Mouse (Mus musculus): ENCODE measurements around the gene Bend4. TPM values are rescaled to one million over a fixed set of nuclear protein-coding genes. Genes with fewer than 3 reads are reported as not detected.
A peak's percentile ranks its signal among the peaks of the same experiment; 100 is the strongest.

Gene Bend4
- total RNA-seq (2014; rRNA removed; ENCODE audit: low replicate concordance) (11.2 and 13.3 TPM in 2 replicates), polyA plus RNA-seq (2015; fragmentation: Nextera tagmentation; extraction: Ambion mirVana) (5.8 and 6.8 TPM in 2 replicates)

- H3K4me2 ChIP-seq (ENCODE audit: low read depth, low read length) = peak within 1 kb of the TSS; percentile 94
- H3K4me1 ChIP-seq (ENCODE audit: control insufficient read depth, insufficient read depth) = peaks cover 3% of the 10 kb centered on the region; the same call in 1 of the 2 replicates
- peak; percentile 82 for ATAC-seq (ENCODE audit: insufficient read depth, low read depth)
- H3K9me3 ChIP-seq (replicated peaks; ENCODE audit: control insufficient read depth, low read length) = no peaks in the 10 kb centered on the region
- peaks cover 8% of the 10 kb centered on the region; the same call in 1 of the 2 replicates for H3K27me3 ChIP-seq (ENCODE audit: control insufficient read depth, insufficient read depth, low read length)
- peak within 1 kb of the TSS; percentile 79 for H3K9ac ChIP-seq (replicated peaks; ENCODE audit: low read depth, low read length)
- 2% methylated on average over 63 of the region's 90 CpGs for whole genome bisulfite sequencing
- H3K27ac ChIP-seq (ENCODE audit: low read depth) = peak within 1 kb of the TSS; percentile 85
- no peaks in the 10 kb centered on the region for H3K36me3 ChIP-seq (replicated peaks; ENCODE audit: control insufficient read depth, insufficient read depth, low read length)
- TF ChIP-seq EP300 (IDR thresholded peaks at IDR 0.05; ENCODE audit: low read depth) (no peak), CTCF (IDR thresholded peaks at IDR 0.05; ENCODE audit: low read depth) (no peak)
- H3K4me3 ChIP-seq (ENCODE audit: low read depth, low read length) = peak within 1 kb of the TSS; percentile 90
- peak; percentile 80 for DNase-seq (ENCODE audit: low spot score)
Observed at GRCm38 (mm10) chr5:67427443-67428360, at the start of gene Bend4. TSS of gene Bend4 (minus strand) at chr5:67428310.

GRCm38 (mm10) chr5:67473723-67474122 is 45.6 kb upstream of the Bend4 start:
- no peak overlapping the region for H3K27ac ChIP-seq (ENCODE audit: low read depth)
- no peak for ATAC-seq (ENCODE audit: insufficient read depth, low read depth)
- H3K9ac ChIP-seq (replicated peaks; ENCODE audit: low read depth, low read length) = no peak overlapping the region
- no peaks in the 10 kb centered on the region for H3K9me3 ChIP-seq (replicated peaks; ENCODE audit: control insufficient read depth, low read length)
- H3K4me2 ChIP-seq (ENCODE audit: low read depth, low read length) = no peak overlapping the region
- no peak for DNase-seq (ENCODE audit: low spot score)
- H3K4me1 ChIP-seq (ENCODE audit: control insufficient read depth, insufficient read depth) = no peaks in the 10 kb centered on the region
- TF ChIP-seq CTCF (IDR thresholded peaks at IDR 0.05; ENCODE audit: low read depth) = no peak
- no peak for TF ChIP-seq EP300 (IDR thresholded peaks at IDR 0.05; ENCODE audit: low read depth)
- WGBS = 37% methylated on average over 8 of the region's 8 CpGs
- H3K36me3 ChIP-seq (replicated peaks; ENCODE audit: control insufficient read depth, insufficient read depth, low read length) = no peaks in the 10 kb centered on the region
- no peaks in the 10 kb centered on the region for H3K27me3 ChIP-seq (ENCODE audit: control insufficient read depth, insufficient read depth, low read length)
- H3K4me3 ChIP-seq (ENCODE audit: low read depth, low read length) = no peak overlapping the region

- no peak overlapping the region for H3K4me2 ChIP-seq (ENCODE audit: low read depth, low read length)
- no peaks in the 10 kb centered on the region for H3K27me3 ChIP-seq (ENCODE audit: control insufficient read depth, insufficient read depth, low read length)
- DNase-seq (ENCODE audit: low spot score) (peak; percentile 10), ATAC-seq (ENCODE audit: insufficient read depth, low read depth) (no peak)
- H3K9ac ChIP-seq (replicated peaks; ENCODE audit: low read depth, low read length) = no peak overlapping the region
- WGBS = 51% methylated on average over 5 of the region's 5 CpGs
- H3K4me1 ChIP-seq (ENCODE audit: control insufficient read depth, insufficient read depth) = no peaks in the 10 kb centered on the region
- no peaks in the 10 kb centered on the region for H3K36me3 ChIP-seq (replicated peaks; ENCODE audit: control insufficient read depth, insufficient read depth, low read length)
- no peak overlapping the region for H3K27ac ChIP-seq (ENCODE audit: low read depth)
- no peak for TF ChIP-seq CTCF (IDR thresholded peaks at IDR 0.05; ENCODE audit: low read depth)
- no peak for TF ChIP-seq EP300 (IDR thresholded peaks at IDR 0.05; ENCODE audit: low read depth)
- H3K4me3 ChIP-seq (ENCODE audit: low read depth, low read length) = no peak overlapping the region
- H3K9me3 ChIP-seq (replicated peaks; ENCODE audit: control insufficient read depth, low read length) = no peaks in the 10 kb centered on the region
Observed at GRCm38 (mm10) chr5:67473094-67473493, 45.0 kb upstream of the Bend4 start.

GRCm38 (mm10) chr5:67466866-67467530 is 38.9 kb upstream of the Bend4 start:
- no peak overlapping the region for H3K4me2 ChIP-seq (ENCODE audit: low read depth, low read length)
- ATAC-seq (ENCODE audit: insufficient read depth, low read depth) = no peak
- DNase-seq (ENCODE audit: low spot score) = no peak
- H3K9me3 ChIP-seq (replicated peaks; ENCODE audit: control insufficient read depth, low read length) = no peaks in the 10 kb centered on the region
- no peaks in the 10 kb centered on the region for H3K36me3 ChIP-seq (replicated peaks; ENCODE audit: control insufficient read depth, insufficient read depth, low read length)
- WGBS = 77% methylated on average over 15 of the region's 15 CpGs
- TF ChIP-seq CTCF (IDR thresholded peaks at IDR 0.05; ENCODE audit: low read depth) (no peak), EP300 (IDR thresholded peaks at IDR 0.05; ENCODE audit: low read depth) (no peak)
- no peak overlapping the region for H3K27ac ChIP-seq (ENCODE audit: low read depth)
- H3K4me3 ChIP-seq (ENCODE audit: low read depth, low read length) = no peak overlapping the region
- H3K27me3 ChIP-seq (ENCODE audit: control insufficient read depth, insufficient read depth, low read length) = no peaks in the 10 kb centered on the region
- no peaks in the 10 kb centered on the region for H3K4me1 ChIP-seq (ENCODE audit: control insufficient read depth, insufficient read depth)
- no peak overlapping the region for H3K9ac ChIP-seq (replicated peaks; ENCODE audit: low read depth, low read length)

- H3K27me3 ChIP-seq (ENCODE audit: control insufficient read depth, insufficient read depth, low read length) = no peaks in the 10 kb centered on the region
- no peaks in the 10 kb centered on the region for H3K9me3 ChIP-seq (replicated peaks; ENCODE audit: control insufficient read depth, low read length)
- 63% methylated on average over 3 of the region's 3 CpGs for WGBS
- no peak overlapping the region for H3K4me2 ChIP-seq (ENCODE audit: low read depth, low read length)
- ATAC-seq (ENCODE audit: insufficient read depth, low read depth) = no peak
- no peak for DNase-seq (ENCODE audit: low spot score)
- H3K36me3 ChIP-seq (replicated peaks; ENCODE audit: control insufficient read depth, insufficient read depth, low read length) = no peaks in the 10 kb centered on the region
- H3K9ac ChIP-seq (replicated peaks; ENCODE audit: low read depth, low read length) = no peak overlapping the region
- no peaks in the 10 kb centered on the region for H3K4me1 ChIP-seq (ENCODE audit: control insufficient read depth, insufficient read depth)
- H3K4me3 ChIP-seq (ENCODE audit: low read depth, low read length) = no peak overlapping the region
- no peak overlapping the region for H3K27ac ChIP-seq (ENCODE audit: low read depth)
- TF ChIP-seq CTCF (IDR thresholded peaks at IDR 0.05; ENCODE audit: low read depth) (no peak), EP300 (IDR thresholded peaks at IDR 0.05; ENCODE audit: low read depth) (no peak)
Observed at GRCm38 (mm10) chr5:67464899-67465298, 36.8 kb upstream of the Bend4 start.

Measured in heart, postnatal 0 days (tissue).